13 mouse cellular contexts compared by ENCODE assay signal in the genomic region with DNA sequence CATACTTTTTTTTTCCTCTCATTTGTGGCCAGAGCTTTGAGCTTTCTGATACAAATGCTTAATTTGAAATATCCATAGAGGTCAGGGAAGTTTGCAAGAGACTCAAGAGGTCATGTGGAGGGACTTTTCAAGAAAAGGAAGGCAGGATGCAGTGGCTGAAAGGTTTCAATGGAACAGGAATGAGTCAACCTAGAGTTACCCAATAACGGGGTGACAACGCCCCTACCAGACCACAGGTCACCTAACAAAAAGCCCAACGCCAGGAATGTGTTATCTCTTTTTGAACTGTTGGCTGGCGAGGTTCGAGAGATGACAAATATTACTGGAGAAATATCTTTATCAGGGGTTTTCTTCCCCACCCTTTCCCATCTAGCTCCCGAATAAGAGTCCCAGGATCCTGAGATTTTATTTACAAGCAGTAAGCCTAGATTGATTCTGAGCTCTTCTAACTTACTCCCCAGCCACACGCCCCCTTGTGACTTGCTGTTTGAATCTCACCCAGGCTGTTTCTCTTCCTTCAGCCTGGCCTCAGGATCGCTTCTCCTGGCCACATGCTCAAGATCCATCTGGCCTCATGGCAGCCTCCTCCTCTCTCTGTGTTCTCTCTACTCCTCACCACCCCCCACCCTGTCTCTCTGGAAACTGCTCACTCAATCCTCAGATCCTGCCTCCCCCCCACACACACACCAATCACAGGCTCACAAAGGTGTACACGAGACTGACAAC. TPM values are rescaled to one million over a fixed set of nuclear protein-coding genes. Genes with fewer than 3 reads are reported as not detected.
A peak's percentile ranks its signal among the peaks of the same experiment; 100 is the strongest.
DNase-seq lines count a peak whose midpoint lies in the region; ATAC-seq and TF ChIP-seq lines count a peak whose summit lies in the region.
"Had no signal": no experiment of that assay in that cellular context is flagged by ENCODE, and none has a peak within 500 bp of the region (broad histone marks: within the 10 kb centered on the region; RNA-seq: fewer than 3 reads in every experiment).

No protein-coding gene starts in this region.

- TF ChIP-seq POLR2A in cerebellum, adult 2 months (IDR thresholded peaks at IDR 0.05; ENCODE audit: borderline replicate concordance, insufficient read depth, low read length) = no peak

- ATAC-seq in CD4-positive, CD25-positive, alpha-beta regulatory T cell, adult 4 months = no peak
- no peak for ATAC-seq in kidney, postnatal 0 days (replicated peaks; ENCODE audit: low FRiP score, low read depth)

- H3K27me3 ChIP-seq in kidney, postnatal 0 days (ENCODE audit: insufficient read depth, low read length) = no peaks in the 10 kb centered on the region
- no peaks in the 10 kb centered on the region for H3K27me3 ChIP-seq in cerebellum, adult 2 months (ENCODE audit: control insufficient read depth, insufficient read depth, low read length)
- H3K27me3 ChIP-seq: embryonic facial prominence, embryonic 15.5 days; heart, embryonic 15.5 days; neural tube, embryonic 12.5 days had no signal

- H3K27ac ChIP-seq in kidney, postnatal 0 days = no peak overlapping the region
- no peak overlapping the region for H3K27ac ChIP-seq in cerebellum, adult 2 months (ENCODE audit: insufficient read depth, low read length)
- H3K27ac ChIP-seq: embryonic facial prominence, embryonic 15.5 days; heart, embryonic 15.5 days; macrophage; neural tube, embryonic 12.5 days had no signal

- H3K36me3 ChIP-seq in kidney, postnatal 0 days (ENCODE audit: insufficient read depth, low read length) = no peaks in the 10 kb centered on the region
- H3K36me3 ChIP-seq: embryonic facial prominence, embryonic 15.5 days; heart, embryonic 15.5 days; neural tube, embryonic 12.5 days had no signal

- H3K4me2 ChIP-seq in kidney, postnatal 0 days (ENCODE audit: low read length) = no peak overlapping the region
- H3K4me2 ChIP-seq: embryonic facial prominence, embryonic 15.5 days; heart, embryonic 15.5 days; neural tube, embryonic 12.5 days had no signal

- 66% methylated on average over 9 of the region's 9 CpGs for WGBS in kidney, postnatal 0 days
- WGBS in cerebellum, adult 2 months = 52% methylated on average over 9 of the region's 9 CpGs

- TF ChIP-seq CTCF in kidney, postnatal 0 days (IDR thresholded peaks at IDR 0.05; ENCODE audit: low read depth) = peak; percentile 44; the same call in 1 of the 2 replicates
- peak; percentile 33; the same call in 1 of the 2 replicates for TF ChIP-seq CTCF in cerebellum, adult 2 months (IDR thresholded peaks at IDR 0.05; ENCODE audit: borderline replicate concordance, insufficient read depth, low read depth, low read length)

- DNase-seq in CD4-positive, CD25-positive, alpha-beta regulatory T cell, adult 2 months (ENCODE audit: low read depth, low spot score) = peak; percentile 11
- DNase-seq in kidney, postnatal 0 days (ENCODE audit: low spot score) = peak; percentile 29
- DNase-seq in kidney, postnatal 10 days = no peak
- DNase-seq in 3134 (ENCODE audit: extremely low read depth, insufficient read length, low spot score) (peak; percentile 47), MN1 (ENCODE audit: low spot score) (no peak)
- peak; percentile 36 to 64 for DNase-seq in cerebellum, adult 2 months
- no peak for DNase-seq in adrenal gland, postnatal 36 days
- DNase-seq: adrenal gland, postnatal 14 days had no signal

- H3K4me1 ChIP-seq in kidney, postnatal 0 days (replicated peaks; ENCODE audit: insufficient read depth, low read length) = no peaks in the 10 kb centered on the region
- peaks cover 18% of the 10 kb centered on the region for H3K4me1 ChIP-seq in cerebellum, adult 2 months (ENCODE audit: control insufficient read depth, insufficient read depth, low read length)
- H3K4me1 ChIP-seq: embryonic facial prominence, embryonic 15.5 days; neural tube, embryonic 12.5 days had no signal

- no peak overlapping the region for H3K4me3 ChIP-seq in kidney, postnatal 0 days (replicated peaks; ENCODE audit: low read depth, low read length)
- no peak overlapping the region for H3K4me3 ChIP-seq in cerebellum, adult 2 months (replicated peaks; ENCODE audit: insufficient read depth, low read depth, low read length)
- H3K4me3 ChIP-seq: embryonic facial prominence, embryonic 15.5 days; heart, embryonic 15.5 days; neural tube, embryonic 12.5 days had no signal

- no peak overlapping the region for H3K9ac ChIP-seq in kidney, postnatal 0 days (ENCODE audit: low read depth, low read length)
- H3K9ac ChIP-seq: embryonic facial prominence, embryonic 15.5 days; heart, embryonic 15.5 days; neural tube, embryonic 12.5 days had no signal

- H3K9me3 ChIP-seq in kidney, postnatal 0 days (replicated peaks; ENCODE audit: low read length) = no peaks in the 10 kb centered on the region
- H3K9me3 ChIP-seq: embryonic facial prominence, embryonic 15.5 days; heart, embryonic 15.5 days; neural tube, embryonic 12.5 days had no signal

RNA-seq across cellular contexts. Expression of a gene that starts 13.0 kb away (rescaled TPM):
- polyA plus RNA-seq in CD4-positive, CD25-positive, alpha-beta regulatory T cell, adult 4 months (2017; shearing (Covaris generic)) = not detected
- not detected in 2 replicates for polyA plus RNA-seq in kidney, postnatal 0 days (2015; fragmentation: Nextera tagmentation; extraction: Ambion mirVana)
- polyA plus RNA-seq in cerebellum, adult 2 months (2012; rRNA removed) = 1.2 and 2.1 TPM in 2 replicates
- under 1 TPM in 1 of 2 experiments, not detected in 1; 0.95 TPM for total RNA-seq in adrenal gland, postnatal 36 days (2021)
- total RNA-seq: adrenal gland, postnatal 14 days had no signal
- polyA plus RNA-seq: macrophage; neural tube, embryonic 12.5 days had no signal

RNA-seq across cellular contexts. Expression of a gene that starts 45.5 kb away (rescaled TPM):
- polyA plus RNA-seq in CD4-positive, CD25-positive, alpha-beta regulatory T cell, adult 4 months (2017; shearing (Covaris generic)) = 10 to 100 TPM; 11.3 to 13.1 TPM
- polyA plus RNA-seq in kidney, postnatal 0 days (2015; fragmentation: Nextera tagmentation; extraction: Ambion mirVana) = 73.0 and 85.5 TPM in 2 replicates
- 142 and 148 TPM in 2 replicates for polyA plus RNA-seq in cerebellum, adult 2 months (2012; rRNA removed)
- 10 to 100 TPM; 59.1 to 99.4 TPM for total RNA-seq in adrenal gland, postnatal 36 days (2021)

RNA-seq across cellular contexts. Expression of a gene that starts 46.9 kb away (rescaled TPM):
- 10 to 100 TPM; 35.8 to 49.3 TPM for polyA plus RNA-seq in CD4-positive, CD25-positive, alpha-beta regulatory T cell, adult 4 months (2017; shearing (Covaris generic))
- polyA plus RNA-seq in kidney, postnatal 0 days (2015; fragmentation: Nextera tagmentation; extraction: Ambion mirVana) = 45.0 and 46.2 TPM in 2 replicates
- 68.4 and 74.8 TPM in 2 replicates for polyA plus RNA-seq in cerebellum, adult 2 months (2012; rRNA removed)
- total RNA-seq in adrenal gland, postnatal 36 days (2021) = 10 to 100 TPM; 46.1 to 63.7 TPM

Comparison
In these comparisons a context has a peak if more than half of its experiments do, and no peak if none do; other contexts are left out.
1. DNase-seq: peak in CD4-positive, CD25-positive, alpha-beta regulatory T cell, adult 2 months (single experiment), kidney, postnatal 0 days (single experiment), 3134 (single experiment) and cerebellum, adult 2 months (2 of 2); none in kidney, postnatal 10 days (single experiment), MN1 (single experiment) and adrenal gland, postnatal 36 days (0 of 2).